Mouse (Mus musculus) layer of hippocampus, postnatal 36 days (tissue): ENCODE measurements around the gene Uba52. TPM values are rescaled to one million over a fixed set of nuclear protein-coding genes. Genes with fewer than 3 reads are reported as not detected.

ENCODE experiments used
- total RNA-seq, 2 experiments: library from RNA; stranded (reverse); gene quantifications; 2 replicates each; pipeline ENCODE4 v1.2.3; 2021

Gene Uba52
- total RNA-seq, 2 experiments from 2014 or later = 947 to 957 TPM

Other genes with a start within 250 kb of the Uba52 start
- gene Homer3, start 228.0 kb downstream of the Uba52 start, total RNA-seq = 10 to 100 TPM; 77.3 to 86.6 TPM
- gene Ddx49, start 208.3 kb downstream of the Uba52 start, total RNA-seq = 10 to 100 TPM; 39.7 to 40.2 TPM
- 100 to 1,000 TPM; 129 to 133 TPM for gene Cope, start 208.3 kb downstream of the Uba52 start, total RNA-seq
- gene Cers1, start 195.0 kb downstream of the Uba52 start, total RNA-seq = 100 to 1,000 TPM; 116 to 127 TPM
- gene Gdf1, start 181.0 kb downstream of the Uba52 start, total RNA-seq = 10 to 100 TPM; 11.2 to 18.7 TPM
- 10 to 100 TPM; 70.4 to 72.6 TPM for gene Upf1, start 157.5 kb downstream of the Uba52 start, total RNA-seq
- gene Comp, start 137.2 kb downstream of the Uba52 start, total RNA-seq = under 1 TPM; 0.32 to 0.91 TPM
- gene Crtc1, start 71.2 kb downstream of the Uba52 start, total RNA-seq = 100 to 1,000 TPM; 181 to 187 TPM
- 10 to 100 TPM; 57.4 to 59.0 TPM for gene Klhl26, start 33.8 kb downstream of the Uba52 start, total RNA-seq
- gene Tmem59l, start 23.4 kb downstream of the Uba52 start, total RNA-seq = 100 to 1,000 TPM; 312 to 335 TPM
- gene Crlf1, start 17.6 kb downstream of the Uba52 start, total RNA-seq = 10 to 100 TPM; 42.9 to 45.2 TPM
- gene Rex1bd, start 4.0 kb downstream of the Uba52 start, total RNA-seq = 100 to 1,000 TPM in 1 of 2 experiments, 10 to 100 TPM in 1; 97.5 to 102 TPM
- 100 to 1,000 TPM; 436 to 447 TPM for gene Fkbp8, start 16.9 kb upstream of the Uba52 start, total RNA-seq
- 10 to 100 TPM; 38.2 to 38.3 TPM for gene Kxd1, start 17.2 kb upstream of the Uba52 start, total RNA-seq
- gene Ell, start 28.7 kb upstream of the Uba52 start, total RNA-seq = 10 to 100 TPM; 18.6 to 23.4 TPM
- gene Isyna1, start 83.6 kb upstream of the Uba52 start, total RNA-seq = 10 to 100 TPM; 42.9 to 54.3 TPM
- 100 to 1,000 TPM; 276 to 279 TPM for gene Ssbp4, start 98.1 kb upstream of the Uba52 start, total RNA-seq
- 1 to 10 TPM in 1 of 2 experiments, under 1 TPM in 1; 0.33 to 1.0 TPM for gene Lrrc25, start 105.4 kb upstream of the Uba52 start, total RNA-seq
- gene Gdf15, start 121.7 kb upstream of the Uba52 start, total RNA-seq = not detected
- 10 to 100 TPM; 23.1 TPM for gene Pgpep1, start 149.6 kb upstream of the Uba52 start, total RNA-seq
- 10 to 100 TPM; 60.3 to 68.5 TPM for gene Lsm4, start 162.4 kb upstream of the Uba52 start, total RNA-seq
- 100 to 1,000 TPM; 157 to 183 TPM for gene Jund, start 188.1 kb upstream of the Uba52 start, total RNA-seq
- gene Iqcn, start 192.7 kb upstream of the Uba52 start, total RNA-seq = under 1 TPM; 0.08 to 0.10 TPM
- not detected for gene Gm3336, start 207.7 kb upstream of the Uba52 start, total RNA-seq
- gene Pde4c, start 212.9 kb upstream of the Uba52 start, total RNA-seq = 1 to 10 TPM; 1.5 to 2.4 TPM
- 100 to 1,000 TPM; 729 to 765 TPM for gene Rab3a, start 243.9 kb upstream of the Uba52 start, total RNA-seq